Mouse (Mus musculus) G1E (cell line): ENCODE measurements at regions not wholly inside any gene's neighbourhood (a gene's known extent, or its start where the extent isn't known, plus 50 kb on each side); places are given as distances from the start of the nearest gene placed in this dataset.
A peak's percentile ranks its signal among the peaks of the same experiment; 100 is the strongest.

Experiments used
- ATAC-seq: 2 replicates; pipeline ENCODE4 v1.8.0; 2016; ENCODE audit warnings: mild to moderate bottlenecking; ENCODE audit not compliant: insufficient number of reproducible peaks, poor library complexity, low FRiP score, severe bottlenecking; ENCODE audit errors: extremely low read depth
- DNase-seq: peaks from one replicate; pipeline ENCODE4 v3.0.0; 2012; ENCODE audit warnings: low spot score
- H3K27me3 ChIP-seq: 2 replicates; pipeline ENCODE4 v1.6.1; 2012; ENCODE audit warnings: mild to moderate bottlenecking, low read length, inconsistent platforms; ENCODE audit not compliant: insufficient read depth
- H3K36me3 ChIP-seq: replicated peaks from 2 replicates; pipeline ENCODE3; 2012; ENCODE audit warnings: mild to moderate bottlenecking, inconsistent platforms
- H3K4me1 ChIP-seq: 2 replicates; pipeline ENCODE4 v1.6.1; 2012; ENCODE audit warnings: low read depth, low read length, inconsistent platforms, mixed read lengths; ENCODE audit not compliant: insufficient read depth
- H3K4me3 ChIP-seq: 2 replicates; pipeline ENCODE4 v1.5.1; 2012; ENCODE audit warnings: low read depth, mild to moderate bottlenecking, inconsistent platforms, low read length, moderate library complexity, mixed read lengths
- H3K9me3 ChIP-seq: replicated peaks from 2 replicates; pipeline ENCODE4 v1.6.1; 2012; ENCODE audit warnings: inconsistent platforms
- CTCF ChIP-seq: IDR thresholded peaks from 2 replicates; pipeline ENCODE4 v1.5.1; 2012; ENCODE audit warnings: low read depth, low read length, inconsistent platforms, mixed read lengths
- GATA1 ChIP-seq: IDR thresholded peaks from 2 replicates; pipeline ENCODE4 v1.6.1; 2012; ENCODE audit warnings: borderline replicate concordance, low read length, inconsistent platforms, mixed read lengths
- GATA2 ChIP-seq: IDR thresholded peaks from 2 replicates; pipeline ENCODE4 v1.6.1; 2012; ENCODE audit warnings: low read depth, low read length, inconsistent platforms, borderline replicate concordance
- POLR2AphosphoS5 ChIP-seq: IDR thresholded peaks from 2 replicates; pipeline ENCODE4 v1.6.1; 2012; ENCODE audit warnings: low read depth, low read length, inconsistent platforms; ENCODE audit not compliant: insufficient replicate concordance
- TAL1 ChIP-seq: conservative IDR thresholded peaks from 2 replicates; pipeline ENCODE4 v1.6.1; 2012; ENCODE audit warnings: low read depth, low read length, inconsistent platforms, mixed read lengths

DNA sequence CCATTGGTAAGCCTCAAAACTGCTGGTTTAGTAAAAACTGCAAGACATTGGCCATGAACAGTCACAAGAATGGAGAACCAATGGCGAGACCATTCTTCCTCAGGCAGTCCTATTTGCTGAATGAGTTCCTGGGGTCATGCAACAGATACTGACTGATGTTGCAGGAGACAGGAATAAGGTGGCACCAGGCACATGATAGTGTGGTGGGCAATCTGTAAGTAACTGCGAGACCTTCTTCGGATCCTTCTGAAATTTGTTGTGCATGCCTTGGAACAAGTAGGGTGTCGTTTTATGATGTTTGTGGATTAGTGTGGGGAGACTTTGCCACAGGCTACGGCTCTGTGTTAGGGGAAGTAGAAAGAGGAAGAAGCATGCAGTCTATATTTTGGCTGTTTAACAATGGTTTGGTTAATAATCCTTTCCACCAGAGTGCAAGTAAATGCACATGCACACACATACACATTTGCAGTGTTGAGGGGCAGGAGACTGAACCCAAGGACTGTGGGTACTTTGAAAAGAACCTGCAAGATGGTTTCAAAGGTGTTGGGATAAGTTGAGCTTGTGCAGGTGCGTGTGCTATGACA, 194.9 kb downstream of the Mex3b start:
- DNase-seq: no peak
- Histone ChIP-seq H3K27me3 (no peaks in the 10 kb centered on the region), H3K4me3 (no peak overlapping the region), H3K36me3 (no peaks in the 10 kb centered on the region), H3K9me3 (no peaks in the 10 kb centered on the region), H3K4me1 (peaks cover 3% of the 10 kb centered on the region)
- no peak for TF ChIP-seq CTCF
- TF ChIP-seq TAL1: no peak
- TF ChIP-seq GATA2: no peak
- no peak for TF ChIP-seq GATA1
- no peak for TF ChIP-seq POLR2AphosphoS5
- ATAC-seq: peak; percentile 15; the same call in 1 of the 2 replicates

GRCm38 (mm10) chr7:83063559-83063958, 196.4 kb downstream of the Mex3b start:
- Histone ChIP-seq H3K9me3 (no peaks in the 10 kb centered on the region), H3K4me1 (peaks cover 3% of the 10 kb centered on the region), H3K27me3 (no peaks in the 10 kb centered on the region), H3K4me3 (no peak overlapping the region), H3K36me3 (no peaks in the 10 kb centered on the region)
- DNase-seq: no peak
- TF ChIP-seq POLR2AphosphoS5: no peak
- TF ChIP-seq CTCF: no peak
- no peak for TF ChIP-seq TAL1
- TF ChIP-seq GATA2: no peak
- no peak for TF ChIP-seq GATA1
- ATAC-seq: no peak

GRCm38 (mm10) chr7:83065341-83065740, 198.2 kb downstream of the Mex3b start:
- no peaks in the 10 kb centered on the region for H3K36me3 ChIP-seq
- H3K4me1 ChIP-seq: peaks cover 2% of the 10 kb centered on the region
- no peak overlapping the region for H3K4me3 ChIP-seq
- ATAC-seq (no peak), DNase-seq (no peak)
- TF ChIP-seq POLR2AphosphoS5: no peak
- TF ChIP-seq CTCF: no peak
- TF ChIP-seq GATA1: no peak
- no peak for TF ChIP-seq GATA2
- TF ChIP-seq TAL1: no peak
- no peaks in the 10 kb centered on the region for H3K27me3 ChIP-seq
- H3K9me3 ChIP-seq: no peaks in the 10 kb centered on the region

- Histone ChIP-seq H3K4me1 (peaks cover 5% of the 10 kb centered on the region; the same call in 1 of the 2 replicates), H3K27me3 (no peaks in the 10 kb centered on the region), H3K4me3 (no peak overlapping the region), H3K36me3 (no peaks in the 10 kb centered on the region), H3K9me3 (no peaks in the 10 kb centered on the region)
- DNase-seq (no peak), ATAC-seq (no peak)
- TF ChIP-seq POLR2AphosphoS5 (no peak), CTCF (no peak), GATA1 (no peak), GATA2 (no peak), TAL1 (no peak)
These were observed 207.4 kb downstream of the Mex3b start for GRCm38 (mm10) chr7:83074399-83074970.

DNA sequence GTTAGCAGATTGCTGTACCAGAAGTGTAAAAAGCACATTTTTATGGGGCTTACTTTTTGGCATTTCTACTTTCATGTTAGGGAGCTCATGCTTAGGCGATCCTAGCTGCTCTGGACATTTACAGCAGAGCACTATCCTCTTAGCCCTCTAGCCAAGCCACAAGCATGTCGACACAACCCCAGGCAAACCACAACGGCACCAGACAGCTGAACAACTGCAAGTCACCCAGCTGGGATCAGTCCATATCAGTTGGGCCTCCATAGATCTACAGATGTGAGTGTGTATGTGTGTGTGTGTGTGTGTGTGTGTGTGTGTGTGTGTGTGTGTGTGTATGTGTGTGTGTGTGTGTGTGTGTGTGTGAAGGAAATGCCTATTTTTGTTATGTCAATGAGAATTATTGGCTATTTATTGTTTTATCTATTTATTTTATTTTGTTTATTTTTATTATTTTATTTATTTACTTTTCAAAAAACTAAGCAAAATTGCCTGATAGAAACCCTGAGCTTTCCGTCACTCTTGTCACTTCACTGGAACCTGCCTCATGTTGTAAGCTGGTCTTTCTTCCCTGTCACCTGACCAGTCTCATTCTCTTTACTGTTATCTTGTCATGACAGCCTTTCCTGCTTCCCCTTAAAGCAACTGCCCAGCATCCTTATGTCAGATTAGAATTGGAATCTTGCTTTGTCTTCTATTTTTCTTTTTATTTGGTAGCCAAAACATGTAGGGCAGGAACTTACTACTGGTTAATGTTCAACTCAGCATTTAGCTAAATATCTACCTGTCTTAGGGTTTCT, 208.2 kb downstream of the Mex3b start:
- Histone ChIP-seq H3K27me3 (no peaks in the 10 kb centered on the region), H3K36me3 (no peaks in the 10 kb centered on the region), H3K4me1 (peaks cover 12% of the 10 kb centered on the region; the same call in 1 of the 2 replicates), H3K4me3 (no peak overlapping the region), H3K9me3 (no peaks in the 10 kb centered on the region)
- ATAC-seq (peak; percentile 85), DNase-seq (no peak)
- TF ChIP-seq TAL1 (peak; percentile 36; the same call in 1 of the 2 replicates), CTCF (no peak)
